33 mouse cellular contexts compared by ENCODE assay signal in genomic region chr5:144039156-144039675, GRCm38 (mm10). TPM values are rescaled to one million over a fixed set of nuclear protein-coding genes. Genes with fewer than 3 reads are reported as not detected.
DNase-seq lines count a peak whose midpoint lies in the region; ATAC-seq and TF ChIP-seq lines count a peak whose summit lies in the region.
"Had no signal": no experiment of that assay in that cellular context is flagged by ENCODE, and none has a peak within 500 bp of the region (broad histone marks: within the 10 kb centered on the region; RNA-seq: fewer than 3 reads in every experiment).

No protein-coding gene starts in this region.

- DNase-seq in MEL (ENCODE audit: low read depth, low spot score) = peak; percentile 66
- DNase-seq in ZHBTc4 (ENCODE audit: low read depth, low spot score) = peak; percentile 77
- DNase-seq in liver, postnatal 0 days = no peak
- no peak for DNase-seq in kidney, postnatal 25 days
- DNase-seq in cerebellum, adult 9-11 months = no peak
- DNase-seq in thymus, adult 18-20 months = no peak
- DNase-seq in heart, postnatal 14 days = no peak
- DNase-seq: adrenal gland, postnatal 14 days; B cell, adult 2 months; cerebellum, adult 18-20 months; cerebellum, postnatal 25 days; gastrocnemius, postnatal 36 days; heart, adult 18-20 months; kidney, adult 11 months; kidney, postnatal 14 days; lung, embryonic 14.5 days; thymus, postnatal 4 days had no signal

- TF ChIP-seq CTCF in MEL (IDR thresholded peaks at IDR 0.05 in 2 of 3, conservative IDR thresholded peaks at IDR 0.05 in 1 of 3; ENCODE audit: control insufficient read depth in 1 of 3, insufficient read depth in 1 of 3, low read depth in 2 of 3, low read length in 3 of 3, poor library complexity in 1 of 3, severe bottlenecking in 1 of 3) = no peak
- no peak for TF ChIP-seq CTCF in liver, postnatal 0 days (IDR thresholded peaks at IDR 0.05; ENCODE audit: low read depth)

- H3K9ac ChIP-seq in MEL (ENCODE audit: control insufficient read depth, low read depth, low read length, poor library complexity, severe bottlenecking) = no peak overlapping the region
- H3K9ac ChIP-seq in liver, embryonic 12.5 days = no peak overlapping the region
- H3K9ac ChIP-seq in liver, postnatal 0 days (replicated peaks) = no peak overlapping the region
- H3K9ac ChIP-seq: embryonic facial prominence, embryonic 15.5 days; heart, embryonic 12.5 days; hindbrain, embryonic 14.5 days; limb, embryonic 13.5 days; lung, embryonic 14.5 days; midbrain, embryonic 12.5 days; neural tube, embryonic 13.5 days had no signal

- peaks cover 0 to 3% of the 10 kb centered on the region in 2 experiments; a peak in 2 of 4 replicates for H3K4me1 ChIP-seq in MEL (ENCODE audit: control insufficient read depth in 1 of 2, insufficient read depth in 2 of 2, low read length in 2 of 2)
- H3K4me1 ChIP-seq in liver, embryonic 12.5 days = peaks cover 9% of the 10 kb centered on the region
- H3K4me1 ChIP-seq in liver, postnatal 0 days (ENCODE audit: insufficient read depth) = no peaks in the 10 kb centered on the region
- H3K4me1 ChIP-seq: embryonic facial prominence, embryonic 10.5 days; embryonic facial prominence, embryonic 15.5 days; heart, embryonic 12.5 days; limb, embryonic 13.5 days; midbrain, embryonic 12.5 days; neural tube, embryonic 13.5 days had no signal

- no peak overlapping the region for H3K27ac ChIP-seq in MEL (ENCODE audit: control insufficient read depth, low read depth, low read length)
- no peak overlapping the region for H3K27ac ChIP-seq in liver, embryonic 12.5 days
- H3K27ac ChIP-seq in liver, postnatal 0 days (ENCODE audit: low read depth) = no peak overlapping the region
- H3K27ac ChIP-seq: embryonic facial prominence, embryonic 10.5 days; embryonic facial prominence, embryonic 15.5 days; hindbrain, embryonic 14.5 days; left cerebral cortex, adult 2 months; limb, embryonic 13.5 days; midbrain, embryonic 12.5 days; neural tube, embryonic 13.5 days had no signal

- TF ChIP-seq POLR2A in MEL (IDR thresholded peaks at IDR 0.05; ENCODE audit: control insufficient read depth in 1 of 2, insufficient read depth in 1 of 2, low read depth in 1 of 2, low read length in 2 of 2, poor library complexity in 1 of 2) = no peak

- H3K36me3 ChIP-seq in MEL (ENCODE audit: control insufficient read depth in 1 of 2, insufficient read depth in 2 of 2, low read length in 2 of 2) = no peaks in the 10 kb centered on the region; a peak in 1 of 4 replicates
- no peaks in the 10 kb centered on the region for H3K36me3 ChIP-seq in liver, embryonic 12.5 days
- no peaks in the 10 kb centered on the region for H3K36me3 ChIP-seq in liver, postnatal 0 days (replicated peaks; ENCODE audit: insufficient read depth, low read length)
- H3K36me3 ChIP-seq: embryonic facial prominence, embryonic 10.5 days; embryonic facial prominence, embryonic 15.5 days; heart, embryonic 12.5 days; limb, embryonic 13.5 days; midbrain, embryonic 12.5 days; neural tube, embryonic 13.5 days had no signal

- H3K4me2 ChIP-seq in liver, embryonic 12.5 days = 0 out of 2 replicates have a peak overlapping the region, but pooled peaks have one; percentile 19
- no peak overlapping the region for H3K4me2 ChIP-seq in liver, postnatal 0 days (ENCODE audit: low read depth, low read length)
- H3K4me2 ChIP-seq: embryonic facial prominence, embryonic 15.5 days; heart, embryonic 12.5 days; hindbrain, embryonic 14.5 days; limb, embryonic 13.5 days; lung, embryonic 14.5 days; midbrain, embryonic 12.5 days; neural tube, embryonic 13.5 days had no signal

- no peak for TF ChIP-seq RAD21 in MEL (IDR thresholded peaks at IDR 0.05; ENCODE audit: low read depth, low read length)

- WGBS in liver, embryonic 12.5 days (ENCODE audit: insufficient replicate concordance) = 41% methylated on average over 9 of the region's 9 CpGs
- 55% methylated on average over 9 of the region's 9 CpGs for WGBS in liver, postnatal 0 days (ENCODE audit: insufficient replicate concordance)

- H3K27me3 ChIP-seq in MEL (ENCODE audit: control insufficient read depth in 1 of 2, insufficient read depth in 2 of 2, low read length in 2 of 2) = no peaks in the 10 kb centered on the region
- H3K27me3 ChIP-seq in liver, embryonic 12.5 days (replicated peaks) = peaks cover 7% of the 10 kb centered on the region; the same call in 1 of the 2 replicates
- no peaks in the 10 kb centered on the region for H3K27me3 ChIP-seq in liver, postnatal 0 days (ENCODE audit: insufficient read depth, low read length)
- H3K27me3 ChIP-seq: embryonic facial prominence, embryonic 15.5 days; heart, embryonic 12.5 days; limb, embryonic 13.5 days; neural tube, embryonic 13.5 days had no signal

- no peaks in the 10 kb centered on the region for H3K9me3 ChIP-seq in MEL (replicated peaks; ENCODE audit: insufficient read depth, low read length)
- no peaks in the 10 kb centered on the region for H3K9me3 ChIP-seq in liver, embryonic 12.5 days (replicated peaks)
- no peaks in the 10 kb centered on the region for H3K9me3 ChIP-seq in liver, postnatal 0 days (ENCODE audit: low read length)
- H3K9me3 ChIP-seq: embryonic facial prominence, embryonic 15.5 days; midbrain, embryonic 12.5 days; neural tube, embryonic 13.5 days had no signal

- H3K4me3 ChIP-seq in MEL (ENCODE audit: control insufficient read depth in 1 of 2, insufficient read depth in 1 of 2, low read depth in 2 of 2, low read length in 2 of 2) = peak overlapping the region; percentile 44 to 54
- H3K4me3 ChIP-seq in liver, embryonic 12.5 days = no peak overlapping the region
- H3K4me3 ChIP-seq in liver, postnatal 0 days (ENCODE audit: low read depth, low read length) = no peak overlapping the region
- H3K4me3 ChIP-seq: embryonic facial prominence, embryonic 10.5 days; embryonic facial prominence, embryonic 15.5 days; heart, embryonic 12.5 days; left cerebral cortex, adult 2 months; limb, embryonic 13.5 days; midbrain, embryonic 12.5 days; neural tube, embryonic 13.5 days had no signal

- TF ChIP-seq EP300 in MEL (IDR thresholded peaks at IDR 0.05; ENCODE audit: low read depth in 1 of 2, low read length in 2 of 2) = peak; percentile 11 to 30; a peak in 1 of 4 replicates
- TF ChIP-seq EP300 in liver, postnatal 0 days (IDR thresholded peaks at IDR 0.05; ENCODE audit: low read depth) = no peak

- no peaks in the 10 kb centered on the region for H3K79me2 ChIP-seq in MEL (ENCODE audit: control insufficient read depth, insufficient read depth, low read length, poor library complexity)

- intact Hi-C loops in heart, postnatal 14 days (cut with DNase I) = no loop called here

- ATAC-seq in liver, embryonic 12.5 days = peak; percentile 79
- peak; percentile 50; the same call in 1 of the 2 replicates for ATAC-seq in liver, postnatal 0 days
- ATAC-seq: forebrain, embryonic 14.5 days had no signal

TF ChIP-seq in MEL, 35 proteins besides CTCF, POLR2A, EP300 and RAD21:
- TF ChIP-seq GATA1 (IDR thresholded peaks at IDR 0.05; ENCODE audit: low read depth, low read length) (0 out of 2 replicates have a peak, but pooled peaks have one; percentile 31), MEF2A (IDR thresholded peaks at IDR 0.05; ENCODE audit: extremely low read depth, insufficient replicate concordance, low read depth, low read length, poor library complexity, severe bottlenecking) (no peak), TAL1 (IDR thresholded peaks at IDR 0.05; ENCODE audit: low read length) (peak; percentile 21; the same call in 1 of the 2 replicates)

RNA-seq across cellular contexts. Expression of gene Ocm, which starts 12.7 kb away (rescaled TPM):
- not detected in 2 replicates for total RNA-seq in MEL (2012; rRNA removed)
- not detected for polyA plus RNA-seq in MEL (2012; ENCODE audit: insufficient read depth in 1 of 2, insufficient read length in 2 of 2, low read depth in 1 of 2, low replicate concordance in 2 of 2, missing spikeins in 1 of 2)
- polyA plus RNA-seq in liver, embryonic 12.5 days (2016; fragmentation: Nextera tagmentation; extraction: Ambion mirVana) = not detected in 2 replicates
- not detected in 2 replicates for polyA plus RNA-seq in liver, postnatal 0 days (2015; fragmentation: Nextera tagmentation; extraction: Ambion mirVana)
- total RNA-seq in heart, postnatal 14 days (2021) = not detected
- total RNA-seq: adrenal gland, postnatal 14 days; ES-E14; gastrocnemius, adult 18-20 months; gastrocnemius, postnatal 36 days; heart, adult 18-20 months; hematopoietic stem cell, adult 5-6 weeks; layer of hippocampus, adult 18-20 months; megakaryocyte, adult 5-6 weeks had no signal
- polyA plus RNA-seq: embryonic facial prominence, embryonic 10.5 days; forebrain, embryonic 14.5 days; heart, embryonic 12.5 days; heart, postnatal 0 days; hindbrain, embryonic 14.5 days; limb, embryonic 13.5 days; lung, embryonic 14.5 days; midbrain, embryonic 12.5 days; neural tube, embryonic 13.5 days had no signal

RNA-seq across cellular contexts. Expression of gene Ccz1, which starts 24.5 kb away (rescaled TPM):
- 56.0 and 61.7 TPM in 2 replicates for total RNA-seq in MEL (2012; rRNA removed)
- polyA plus RNA-seq in MEL (2012; ENCODE audit: insufficient read depth in 1 of 2, insufficient read length in 2 of 2, low read depth in 1 of 2, low replicate concordance in 2 of 2, missing spikeins in 1 of 2) = 100 to 1,000 TPM in 1 of 2 experiments, 10 to 100 TPM in 1; 58.0 to 166 TPM
- polyA plus RNA-seq in liver, embryonic 12.5 days (2016; fragmentation: Nextera tagmentation; extraction: Ambion mirVana) = 58.9 and 62.1 TPM in 2 replicates
- polyA plus RNA-seq in liver, postnatal 0 days (2015; fragmentation: Nextera tagmentation; extraction: Ambion mirVana) = 30.5 and 31.5 TPM in 2 replicates
- total RNA-seq in heart, postnatal 14 days (2021) = 10 to 100 TPM; 28.8 to 29.6 TPM

Comparison
In these comparisons a context has a peak if more than half of its experiments do, and no peak if none do; other contexts are left out.
1. DNase-seq: peak in MEL (single experiment) and ZHBTc4 (single experiment); none in liver, postnatal 0 days (single experiment), kidney, postnatal 25 days (0 of 2), cerebellum, adult 9-11 months (single experiment), thymus, adult 18-20 months (0 of 2) and heart, postnatal 14 days (0 of 2).
2. H3K4me3 ChIP-seq: peak in MEL (2 of 2); none in liver, embryonic 12.5 days (single experiment) and liver, postnatal 0 days (single experiment).